Mouse (Mus musculus) myocyte (in vitro differentiated cells): ENCODE measurements around the gene Gje1. TPM values are rescaled to one million over a fixed set of nuclear protein-coding genes. Genes with fewer than 3 reads are reported as not detected.
A peak's percentile ranks its signal among the peaks of the same experiment; 100 is the strongest.

Source experiments
- H3K27me3 ChIP-seq: one replicate; pipeline ENCODE4 v1.6.1; 2011; ENCODE audit not compliant: control insufficient read depth, insufficient read depth, insufficient read length
- H3K36me3 ChIP-seq: one replicate; pipeline ENCODE4 v1.6.1; 2011; ENCODE audit not compliant: control insufficient read depth, insufficient read depth
- H3K4me2 ChIP-seq: one replicate; pipeline ENCODE4 v1.6.1; 2011; ENCODE audit warnings: low read depth, control low read depth
- H3K4me3 ChIP-seq: one replicate; pipeline ENCODE4 v1.5.1; 2011; ENCODE audit warnings: mild to moderate bottlenecking, control low read depth, moderate library complexity
- H3K79me2 ChIP-seq: one replicate; pipeline ENCODE4 v1.6.1; 2011; ENCODE audit not compliant: control insufficient read depth, insufficient read depth
- H3ac ChIP-seq: one replicate; pipeline ENCODE4 v1.6.1; 2011; ENCODE audit not compliant: control insufficient read depth, insufficient read length
- CEBPB ChIP-seq: IDR thresholded peaks from 2 replicates; pipeline ENCODE4 v1.6.1; 2011; ENCODE audit warnings: mild to moderate bottlenecking, moderate library complexity; ENCODE audit not compliant: poor library complexity, insufficient read depth, severe bottlenecking
- E2F4 ChIP-seq: IDR thresholded peaks from one replicate; pipeline ENCODE4 v1.6.1; 2011; ENCODE audit warnings: mild to moderate bottlenecking, control low read depth, moderate library complexity; ENCODE audit not compliant: insufficient read depth
- MAX ChIP-seq: IDR thresholded peaks from one replicate; pipeline ENCODE4 v1.6.1; 2011; ENCODE audit warnings: low read depth, mild to moderate bottlenecking, control low read depth
- MYOD1 ChIP-seq, 3 experiments: IDR thresholded peaks; one replicate each; pipeline ENCODE4 v1.6.1; 2011; ENCODE audit warnings: control low read depth in 2 of 3, low read depth in 2 of 3, mild to moderate bottlenecking in 2 of 3, moderate library complexity in 1 of 3; ENCODE audit not compliant: insufficient read length in 2 of 3, control insufficient read depth in 1 of 3
- MYOG ChIP-seq, 3 experiments: IDR thresholded peaks; one replicate each; pipeline ENCODE4 v1.6.1; 2011; ENCODE audit warnings: control low read depth in 2 of 3, low read depth in 2 of 3, mild to moderate bottlenecking in 2 of 3; ENCODE audit not compliant: insufficient read length in 2 of 3, control insufficient read depth in 1 of 3, insufficient read depth in 1 of 3
- POLR2A ChIP-seq: IDR thresholded peaks from one replicate; pipeline ENCODE4 v1.6.1; 2011; ENCODE audit warnings: low read depth, mild to moderate bottlenecking, control low read depth, moderate library complexity; ENCODE audit not compliant: insufficient read length
- POLR2AphosphoS2 ChIP-seq: IDR thresholded peaks from one replicate; pipeline ENCODE4 v1.6.1; 2011; ENCODE audit warnings: low read depth, control low read depth; ENCODE audit not compliant: insufficient read length
- REST ChIP-seq: IDR thresholded peaks from one replicate; pipeline ENCODE4 v1.6.1; 2011; ENCODE audit warnings: mild to moderate bottlenecking, control low read depth, moderate library complexity; ENCODE audit not compliant: insufficient read depth, insufficient read length
- SRF ChIP-seq: IDR thresholded peaks from one replicate; pipeline ENCODE4 v1.6.1; 2011; ENCODE audit warnings: low read depth; ENCODE audit not compliant: control insufficient read depth, insufficient read length
- TCF12 ChIP-seq: IDR thresholded peaks from one replicate; pipeline ENCODE4 v1.6.1; 2011; ENCODE audit warnings: mild to moderate bottlenecking, control low read depth; ENCODE audit not compliant: poor library complexity, insufficient read depth, severe bottlenecking
- TCF3 ChIP-seq: IDR thresholded peaks from one replicate; pipeline ENCODE4 v1.6.1; 2011; ENCODE audit warnings: low read depth, control low read depth; ENCODE audit not compliant: insufficient read length
- USF1 ChIP-seq: IDR thresholded peaks from one replicate; pipeline ENCODE4 v1.6.1; 2011; ENCODE audit warnings: low read depth, mild to moderate bottlenecking, control low read depth, moderate library complexity
- polyA plus RNA-seq: library from polyadenylated mRNA; unstranded; fragments of >200 nt; fragmentation: generic; extraction: Trizol; gene quantifications from one replicate; pipeline ENCODE4 v1.2.1, GENCODE M21; 2012; ENCODE audit warnings: missing spikeins

The Gje1 gene
- not detected for polyA plus RNA-seq

- Histone ChIP-seq H3K4me3 (no peak within 1 kb of the TSS), H3K36me3 (no peaks in the 10 kb centered on the region), H3K27me3 (no peaks in the 10 kb centered on the region), H3K79me2 (no peaks in the 10 kb centered on the region), H3ac (no peak within 1 kb of the TSS), H3K4me2 (no peak within 1 kb of the TSS)
- no peak for TF ChIP-seq REST
- no peak for TF ChIP-seq POLR2AphosphoS2
Measured at GRCm38 (mm10) chr10:14718114-14718513, at the start of gene Gje1. Gene Gje1, minus strand, starts transcription at chr10:14718214.

- Histone ChIP-seq H3ac (no peak overlapping the region), H3K36me3 (no peaks in the 10 kb centered on the region), H3K79me2 (no peaks in the 10 kb centered on the region), H3K4me2 (no peak overlapping the region), H3K4me3 (no peak overlapping the region), H3K27me3 (peaks cover 11% of the 10 kb centered on the region)
- TF ChIP-seq POLR2AphosphoS2 (no peak), POLR2A (no peak)
Measured at GRCm38 (mm10) chr10:14760618-14761017, 42.6 kb upstream of the Gje1 start.

- Histone ChIP-seq H3K79me2 (no peaks in the 10 kb centered on the region), H3K27me3 (peaks cover 11% of the 10 kb centered on the region), H3K36me3 (no peaks in the 10 kb centered on the region), H3K4me2 (peak overlapping the region; percentile 40), H3K4me3 (no peak overlapping the region), H3ac (no peak overlapping the region)
- no peak for TF ChIP-seq TCF12
- TF ChIP-seq USF1: no peak
- no peak for TF ChIP-seq POLR2AphosphoS2
- no peak for TF ChIP-seq MYOG (IDR thresholded peaks at IDR 0.05; ENCODE audit: control insufficient read depth in 1 of 3, insufficient read depth in 1 of 3, insufficient read length in 2 of 3, low read depth in 2 of 3)
- no peak for TF ChIP-seq CEBPB
- TF ChIP-seq REST: no peak
- no peak for TF ChIP-seq SRF
Measured at GRCm38 (mm10) chr10:14759665-14760558, 41.9 kb upstream of the Gje1 start.

- no peak overlapping the region for H3K4me3 ChIP-seq
- no peaks in the 10 kb centered on the region for H3K79me2 ChIP-seq
- no peaks in the 10 kb centered on the region for H3K27me3 ChIP-seq
- no peak overlapping the region for H3ac ChIP-seq
- no peaks in the 10 kb centered on the region for H3K36me3 ChIP-seq
- TF ChIP-seq MAX (no peak), CEBPB (no peak), REST (no peak), TCF3 (no peak), POLR2A (no peak), POLR2AphosphoS2 (no peak), E2F4 (no peak), MYOD1 (IDR thresholded peaks at IDR 0.05; ENCODE audit: control insufficient read depth in 1 of 3, insufficient read length in 2 of 3, low read depth in 2 of 3) (no peak), USF1 (no peak), TCF12 (no peak), MYOG (IDR thresholded peaks at IDR 0.05; ENCODE audit: control insufficient read depth in 1 of 3, insufficient read depth in 1 of 3, insufficient read length in 2 of 3, low read depth in 2 of 3) (no peak), SRF (no peak)
- H3K4me2 ChIP-seq: no peak overlapping the region
Measured at GRCm38 (mm10) chr10:14734285-14734684, 16.3 kb upstream of the Gje1 start.

- H3ac ChIP-seq: no peak overlapping the region
- H3K27me3 ChIP-seq: no peaks in the 10 kb centered on the region
- H3K4me3 ChIP-seq: no peak overlapping the region
- no peaks in the 10 kb centered on the region for H3K36me3 ChIP-seq
- H3K4me2 ChIP-seq: no peak overlapping the region
- no peaks in the 10 kb centered on the region for H3K79me2 ChIP-seq
- TF ChIP-seq CEBPB: no peak
- no peak for TF ChIP-seq TCF3
- TF ChIP-seq POLR2AphosphoS2: no peak
- no peak for TF ChIP-seq E2F4
- no peak for TF ChIP-seq USF1
- TF ChIP-seq REST: no peak
- no peak for TF ChIP-seq POLR2A
- TF ChIP-seq TCF12: no peak
- TF ChIP-seq MAX: no peak
- no peak for TF ChIP-seq MYOD1 (IDR thresholded peaks at IDR 0.05; ENCODE audit: control insufficient read depth in 1 of 3, insufficient read length in 2 of 3, low read depth in 2 of 3)
- TF ChIP-seq SRF: no peak
- no peak for TF ChIP-seq MYOG (IDR thresholded peaks at IDR 0.05; ENCODE audit: control insufficient read depth in 1 of 3, insufficient read depth in 1 of 3, insufficient read length in 2 of 3, low read depth in 2 of 3)
Measured at GRCm38 (mm10) chr10:14725671-14726070, 7.7 kb upstream of the Gje1 start.
